Mouse (Mus musculus): ENCODE results near the gene Gucy1b1.

- TF ChIP-seq CTCF (IDR thresholded peaks at IDR 0.05; ENCODE audit: extremely low read depth, insufficient read length, insufficient replicate concordance, low read depth, low read length) (no peak), POLR2A (IDR thresholded peaks at IDR 0.05; ENCODE audit: low read depth, low read length) (no peak)
Measured at GRCm38 (mm10) chr3:81986103-81986502, 88.4 kb downstream of the Gucy1b1 start.

All from small intestine, adult 2 months (tissue).